Mouse (Mus musculus) right cerebral cortex, adult 2 months (tissue): ENCODE results near the gene Zbtb5.
A peak's percentile ranks its signal among the peaks of the same experiment; 100 is the strongest.
"Not testable (repeated sequence)": the region's sequence is repeated elsewhere in the genome, so short reads cannot be mapped to it uniquely, and the experiment has no call there.

Experiments
- DNase-seq, 2 experiments: peaks; one replicate each; pipeline ENCODE4 v3.0.0; 2021 to 2022; ENCODE audit warnings: low spot score in 2 of 2

Zbtb5 gene

DNA sequence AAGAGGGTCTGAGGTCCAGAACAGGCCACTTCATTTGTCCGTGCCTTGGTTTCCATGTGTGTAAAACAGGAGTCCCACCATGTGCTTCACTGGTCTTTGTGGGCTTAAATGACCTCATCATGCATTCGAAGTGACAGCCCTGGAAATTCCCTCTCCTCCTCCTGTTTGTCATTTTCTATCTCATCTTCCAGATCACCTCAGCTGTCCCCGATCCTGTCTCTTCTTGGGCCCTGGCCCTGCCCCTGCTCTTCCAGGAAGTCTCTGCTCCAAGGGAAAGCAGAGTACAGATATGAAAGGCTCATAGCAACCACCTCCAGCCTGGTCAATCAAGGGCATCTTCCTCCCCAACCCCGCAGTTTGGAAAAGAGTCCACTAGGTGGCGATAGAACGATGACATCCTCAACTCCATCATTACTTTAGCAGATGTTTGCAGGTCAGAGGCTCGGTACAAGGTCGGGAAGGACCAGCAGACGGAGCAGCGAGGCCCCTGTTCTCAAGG, 41.6 kb downstream of the Zbtb5 start:
- DNase-seq, result peak; percentile 44 to 55

DNA sequence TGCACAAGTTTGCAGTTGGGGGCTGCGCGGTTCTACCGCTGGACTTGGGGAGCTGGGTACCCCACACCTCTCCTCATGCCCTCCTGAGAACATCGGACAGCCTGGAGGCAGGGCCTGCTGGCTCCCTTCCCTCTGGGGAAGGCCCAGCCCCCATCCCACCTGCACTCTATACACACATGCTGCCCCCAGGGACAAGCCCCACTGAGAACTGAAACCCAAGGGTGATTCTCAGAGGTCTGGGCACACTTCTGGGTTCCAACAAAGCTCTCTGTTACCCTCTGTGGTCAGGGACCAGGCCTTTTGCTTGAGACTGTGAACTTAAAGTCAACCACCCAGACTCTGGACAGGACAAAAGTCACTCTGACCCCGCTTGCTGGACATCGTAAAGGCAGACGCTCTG, 42.2 kb downstream of the Zbtb5 start:
- no peak for DNase-seq

DNA sequence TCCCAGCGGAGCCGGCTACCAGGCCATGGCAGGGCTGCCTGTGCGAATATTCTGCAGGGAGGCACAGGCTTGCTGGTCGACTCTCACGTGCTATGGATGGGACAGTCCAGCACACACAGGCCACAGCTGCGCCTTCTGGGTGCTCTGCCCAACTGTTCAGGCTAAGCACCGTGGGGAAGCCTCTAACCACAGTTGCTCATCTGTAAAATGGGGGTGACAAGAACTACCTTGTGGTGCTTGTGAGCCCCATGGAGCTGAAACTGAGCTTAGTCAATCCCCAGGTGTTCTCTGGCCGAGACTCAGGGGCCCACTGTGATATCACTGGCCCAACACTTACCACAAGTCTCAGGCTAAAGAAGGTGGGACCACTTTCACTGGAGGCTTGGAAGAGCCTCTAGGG, 44.8 kb downstream of the Zbtb5 start:
- DNase-seq, result no peak

DNA sequence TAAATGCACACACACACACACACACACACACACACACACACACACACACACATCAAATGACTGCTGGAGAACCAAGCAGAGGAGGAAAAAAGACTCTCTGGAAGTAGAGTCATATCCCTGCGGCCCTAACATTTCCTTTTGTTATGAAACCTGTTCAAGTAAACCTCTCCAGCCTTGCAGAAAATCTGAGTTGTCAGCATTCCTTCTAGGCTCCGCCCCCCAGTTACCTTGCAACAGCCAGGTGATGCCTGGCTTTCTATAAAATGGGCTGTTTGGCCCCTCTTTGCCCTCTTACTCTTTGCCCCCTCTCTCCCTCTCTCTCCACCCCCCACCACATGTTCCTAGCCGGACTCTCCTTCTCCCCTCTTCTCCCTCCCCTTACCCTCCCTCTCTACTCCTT, 46.5 kb downstream of the Zbtb5 start:
- DNase-seq, result no peak

DNA sequence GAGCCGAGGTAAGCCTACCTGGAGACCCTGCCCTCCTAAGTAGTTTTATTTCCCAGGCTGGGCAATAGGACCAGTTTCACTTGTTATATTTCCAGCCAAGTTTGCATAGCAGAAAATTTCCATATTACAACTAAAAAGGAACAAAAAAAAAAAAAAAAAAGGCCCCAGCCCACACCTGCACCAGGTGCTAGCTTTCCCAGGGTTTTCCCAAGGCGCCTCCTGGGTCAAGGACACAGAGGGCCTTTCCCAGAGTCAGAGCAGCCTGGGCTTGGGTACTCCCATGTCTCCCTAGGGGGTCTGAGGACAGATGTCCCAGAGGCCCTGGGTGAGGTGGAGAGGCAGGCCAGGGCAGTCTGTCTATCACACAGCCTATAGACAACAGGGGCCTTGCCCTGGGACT, 47.0 kb downstream of the Zbtb5 start:
- DNase-seq, result no peak

DNA sequence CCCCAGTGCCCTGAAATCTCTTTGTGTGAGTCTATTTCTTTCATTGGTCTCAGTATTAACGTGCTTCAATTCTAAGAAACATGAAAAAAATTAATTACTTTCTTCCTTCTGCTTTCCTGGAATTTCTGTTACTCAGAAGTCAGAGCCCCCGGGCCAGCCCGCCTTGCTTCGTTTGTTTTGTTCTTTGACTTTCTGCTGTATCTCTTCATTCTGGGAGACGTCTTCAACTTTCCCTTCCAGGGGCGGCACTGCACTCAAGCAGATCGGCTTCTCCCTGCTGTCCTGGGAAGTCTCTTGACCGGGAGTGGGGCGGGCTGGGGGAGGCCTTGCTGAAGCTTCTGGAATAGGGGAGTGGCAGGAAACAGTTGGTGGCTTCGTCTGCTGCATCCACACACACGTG, 49.1 kb downstream of the Zbtb5 start:
- DNase-seq, result no peak

DNA sequence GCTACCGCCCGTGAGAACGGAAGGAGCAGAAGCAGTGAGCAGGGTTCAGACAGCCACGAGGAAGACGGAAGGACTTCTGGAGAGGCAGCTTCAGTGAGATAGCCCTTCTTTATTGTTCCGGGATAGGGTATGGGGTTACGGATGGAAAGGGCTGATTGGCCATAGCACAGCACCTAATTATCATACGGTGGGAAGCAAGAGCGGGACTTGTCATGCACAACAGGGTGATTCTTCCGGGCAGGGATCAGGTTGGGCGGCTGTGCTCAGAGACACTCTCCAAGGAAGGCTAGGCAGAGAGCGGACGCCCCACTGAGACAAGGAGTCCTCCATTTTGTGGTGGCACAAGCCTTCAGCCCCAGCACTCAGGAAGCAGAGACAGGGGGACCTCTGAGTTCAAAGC, 53.0 kb downstream of the Zbtb5 start:
- DNase-seq, result no peak

DNA sequence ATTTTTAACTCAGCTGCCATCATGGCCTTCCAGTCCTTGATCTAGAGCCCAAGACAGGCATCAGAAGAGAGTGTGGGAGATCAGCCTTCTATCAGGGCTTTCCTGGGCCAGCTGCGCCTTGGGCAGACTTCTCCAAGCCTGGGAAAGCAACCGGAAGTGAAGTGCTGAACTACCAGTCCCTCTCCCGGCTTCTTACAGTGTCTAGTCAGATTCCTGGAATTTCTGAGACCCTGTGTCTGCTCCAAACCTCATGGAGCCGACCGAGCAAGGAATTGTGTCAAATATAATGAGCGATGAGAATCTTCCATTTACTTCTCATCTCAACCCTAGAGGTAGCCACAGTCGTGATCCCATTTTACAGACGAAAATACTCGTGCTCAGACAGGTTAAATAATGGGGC, 53.4 kb downstream of the Zbtb5 start:
- DNase-seq, result no peak

DNA sequence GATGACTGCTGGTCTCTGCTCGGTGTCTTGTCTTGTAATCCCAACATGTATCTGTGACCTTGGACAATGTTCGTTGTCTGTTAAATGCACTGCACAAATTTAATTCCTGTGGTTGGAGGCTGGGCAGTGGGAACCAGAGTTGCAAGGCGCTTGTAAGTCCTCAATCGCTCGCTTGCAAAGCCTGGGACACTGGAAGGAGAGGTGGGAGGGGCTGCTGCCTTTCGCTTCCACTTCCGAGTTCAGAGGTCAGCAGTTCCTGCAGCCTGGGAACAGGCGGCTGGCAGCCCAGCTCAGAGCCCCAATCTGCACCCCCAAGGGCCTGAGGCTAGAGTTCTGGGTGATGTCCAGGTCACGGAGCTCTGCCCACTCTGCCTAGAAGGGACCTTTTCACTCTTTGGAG, 59.2 kb downstream of the Zbtb5 start:
- no peak for DNase-seq

DNA sequence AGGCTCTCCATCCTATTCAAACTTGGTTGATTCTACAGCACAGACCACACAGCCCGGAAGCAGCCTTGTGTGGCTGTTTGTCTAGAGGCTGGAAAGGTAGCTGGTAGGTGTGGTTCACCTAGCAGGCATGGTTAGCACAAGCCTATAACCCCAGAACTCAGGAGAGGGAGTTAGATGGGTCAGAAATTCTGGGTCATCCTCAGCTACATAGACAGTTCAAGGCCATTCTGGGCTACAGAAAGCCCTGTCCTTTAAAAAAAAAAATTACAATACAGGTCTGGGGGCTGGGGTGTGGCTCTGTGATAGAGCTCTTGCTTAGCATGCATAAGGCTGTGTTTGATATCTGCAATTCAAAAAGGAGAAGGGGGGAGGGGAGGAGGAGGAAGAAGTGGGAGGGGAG, 63.9 kb downstream of the Zbtb5 start:
- DNase-seq, result no peak

DNA sequence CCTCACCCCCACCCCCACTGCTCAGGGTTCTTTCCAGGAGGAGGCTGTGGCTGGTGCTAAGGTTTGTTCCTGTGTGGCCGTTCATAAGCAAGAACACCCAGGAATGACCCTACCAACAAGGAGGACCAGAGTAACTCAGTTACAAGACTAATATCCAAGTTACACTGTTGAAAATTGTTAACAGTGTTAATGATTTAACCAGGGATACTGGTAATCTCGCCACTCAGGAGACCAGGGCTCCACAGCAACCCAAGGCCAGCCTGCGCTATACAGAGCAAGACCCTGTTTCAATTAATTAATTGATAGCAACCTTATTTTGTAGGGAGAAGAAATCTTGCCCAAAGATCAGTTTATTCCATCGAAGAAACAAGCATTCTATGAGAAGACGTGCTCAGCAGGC, 64.7 kb downstream of the Zbtb5 start:
- no peak for DNase-seq

DNA sequence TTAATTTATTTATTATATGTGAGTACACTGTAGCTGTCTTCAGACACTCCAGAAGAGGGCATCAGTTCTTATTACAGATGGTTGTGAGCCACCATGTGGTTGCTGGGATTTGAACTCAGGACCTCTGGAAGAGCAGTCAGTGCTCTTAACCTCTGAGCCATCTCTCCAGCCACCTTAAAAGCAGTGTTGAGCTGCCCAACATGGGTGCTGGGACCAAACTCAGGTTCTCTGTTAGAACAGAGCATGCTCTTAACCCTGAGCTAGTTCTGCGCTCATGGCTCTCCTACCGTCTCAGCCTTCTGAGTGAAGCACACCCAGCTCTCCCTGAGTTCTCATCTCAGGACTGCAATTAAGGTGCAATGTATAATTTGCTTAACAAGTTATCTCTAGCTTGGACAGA, 66.1 kb downstream of the Zbtb5 start:
- not testable (repeated sequence) for DNase-seq

DNA sequence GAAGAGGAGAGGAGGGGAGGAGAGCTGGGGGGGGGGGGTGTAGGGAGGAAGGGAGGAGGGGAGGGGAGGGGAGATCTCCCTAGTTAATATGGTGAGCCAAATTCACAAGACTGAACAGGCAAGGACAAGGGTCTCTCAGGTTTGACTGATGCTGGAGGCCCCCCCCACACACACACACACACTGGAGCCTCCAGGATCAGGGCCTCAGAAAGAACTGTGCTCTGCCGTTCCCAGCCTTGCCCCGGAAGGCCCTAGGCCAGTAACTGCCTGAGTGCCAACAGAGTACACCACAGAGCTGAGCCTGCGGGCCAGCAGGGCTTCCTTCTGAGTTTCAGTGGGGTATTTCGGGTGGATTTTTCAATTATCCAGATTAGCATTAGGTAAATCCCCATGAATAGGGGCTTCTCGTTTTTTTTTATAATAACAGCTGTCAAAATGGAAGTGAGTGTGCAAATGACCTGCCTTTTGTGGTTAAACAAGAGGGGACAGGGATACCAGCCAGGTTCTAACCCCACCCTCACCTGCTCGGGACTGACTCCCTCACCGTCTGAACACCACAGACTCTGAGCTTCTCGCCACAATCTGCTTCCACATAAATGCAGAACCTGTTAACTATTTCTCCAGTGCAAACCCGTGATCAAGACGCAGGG, 67.7 kb downstream of the Zbtb5 start:
- DNase-seq, result no peak

DNA sequence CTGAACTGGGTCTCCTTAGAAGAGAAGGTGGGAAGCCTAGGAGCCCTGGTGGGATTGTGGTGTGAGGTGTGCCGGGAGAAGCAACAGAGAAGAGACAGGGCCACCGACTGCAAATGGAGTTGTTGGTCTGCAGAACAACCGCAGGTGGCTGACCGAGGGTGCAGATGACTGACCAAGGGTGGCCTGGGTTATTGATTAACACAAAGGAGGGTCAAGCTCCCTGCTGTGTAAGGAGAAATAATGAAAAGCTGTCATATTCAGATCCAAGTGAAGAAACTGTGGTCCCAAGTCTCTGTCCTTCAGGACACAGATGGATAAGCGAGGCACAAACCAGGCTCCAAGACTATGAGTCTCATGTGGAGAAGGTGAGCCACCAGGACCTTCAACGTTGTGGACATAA, 68.7 kb downstream of the Zbtb5 start:
- DNase-seq, result no peak

DNA sequence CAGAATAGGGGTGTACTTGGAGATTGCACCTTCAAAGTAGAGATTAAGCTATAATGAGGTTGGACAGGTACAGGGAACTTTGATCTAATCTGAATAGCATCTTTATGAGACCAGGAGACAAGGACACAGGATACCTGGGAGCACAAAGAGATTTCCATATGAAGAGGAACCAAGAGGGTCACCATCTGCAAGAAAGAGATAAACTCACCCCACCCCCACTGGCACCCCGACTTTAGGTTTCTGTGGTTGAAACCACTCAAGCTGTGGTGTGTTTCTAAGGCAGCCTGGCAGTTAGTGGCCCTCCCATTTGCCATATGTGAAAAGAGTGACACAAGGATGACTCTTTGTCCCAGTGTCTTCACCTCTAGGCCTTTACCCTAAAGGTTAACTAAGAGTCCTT, 70.0 kb downstream of the Zbtb5 start:
- no peak for DNase-seq
